Mouse (Mus musculus): Measurements from ENCODE around the gene Mycl. TPM values are rescaled to one million over a fixed set of nuclear protein-coding genes. Genes with fewer than 3 reads are reported as not detected.

Gene Mycl
- total RNA-seq, 2 experiments from 2014 or later = 11.0 to 14.2 TPM

Other genes starting within 250 kb of the Mycl start
- 10 to 100 TPM; 95.2 to 98.2 TPM for gene Ppt1, start 159.4 kb upstream of the Mycl start, total RNA-seq (2021)
- gene Cap1, start 109.6 kb upstream of the Mycl start, total RNA-seq (2021) = 100 to 1,000 TPM; 274 to 277 TPM
- gene Mfsd2a, start 34.5 kb upstream of the Mycl start, total RNA-seq (2021) = 10 to 100 TPM; 37.4 to 43.5 TPM
- gene Trit1, start 20.9 kb downstream of the Mycl start, total RNA-seq (2021) = 10 to 100 TPM; 18.5 to 22.2 TPM
- under 1 TPM in 1 of 2 experiments, not detected in 1; 0.27 TPM for gene Bmp8b, start 109.5 kb downstream of the Mycl start, total RNA-seq (2021)
- under 1 TPM in 1 of 2 experiments, not detected in 1; 0.25 TPM for gene Oxct2b, start 120.6 kb downstream of the Mycl start, total RNA-seq (2021)
- 10 to 100 TPM; 19.9 to 21.4 TPM for gene Ppie, start 144.3 kb downstream of the Mycl start, total RNA-seq (2021)
- 100 to 1,000 TPM; 553 to 568 TPM for gene Hpcal4, start 187.6 kb downstream of the Mycl start, total RNA-seq (2021)
- gene Nt5c1a, start 205.9 kb downstream of the Mycl start, total RNA-seq (2021) = 1 to 10 TPM; 7.4 to 9.2 TPM
- gene Heyl, start 237.9 kb downstream of the Mycl start, total RNA-seq (2021) = 1 to 10 TPM; 4.2 to 5.8 TPM

All from left cerebral cortex, postnatal 25 days (tissue).